Mouse (Mus musculus): ENCODE data around the gene Prph.
"Not testable (repeated sequence)": the region's sequence is repeated elsewhere in the genome, so short reads cannot be mapped to it uniquely, and the experiment has no call there.

Prph gene

DNA sequence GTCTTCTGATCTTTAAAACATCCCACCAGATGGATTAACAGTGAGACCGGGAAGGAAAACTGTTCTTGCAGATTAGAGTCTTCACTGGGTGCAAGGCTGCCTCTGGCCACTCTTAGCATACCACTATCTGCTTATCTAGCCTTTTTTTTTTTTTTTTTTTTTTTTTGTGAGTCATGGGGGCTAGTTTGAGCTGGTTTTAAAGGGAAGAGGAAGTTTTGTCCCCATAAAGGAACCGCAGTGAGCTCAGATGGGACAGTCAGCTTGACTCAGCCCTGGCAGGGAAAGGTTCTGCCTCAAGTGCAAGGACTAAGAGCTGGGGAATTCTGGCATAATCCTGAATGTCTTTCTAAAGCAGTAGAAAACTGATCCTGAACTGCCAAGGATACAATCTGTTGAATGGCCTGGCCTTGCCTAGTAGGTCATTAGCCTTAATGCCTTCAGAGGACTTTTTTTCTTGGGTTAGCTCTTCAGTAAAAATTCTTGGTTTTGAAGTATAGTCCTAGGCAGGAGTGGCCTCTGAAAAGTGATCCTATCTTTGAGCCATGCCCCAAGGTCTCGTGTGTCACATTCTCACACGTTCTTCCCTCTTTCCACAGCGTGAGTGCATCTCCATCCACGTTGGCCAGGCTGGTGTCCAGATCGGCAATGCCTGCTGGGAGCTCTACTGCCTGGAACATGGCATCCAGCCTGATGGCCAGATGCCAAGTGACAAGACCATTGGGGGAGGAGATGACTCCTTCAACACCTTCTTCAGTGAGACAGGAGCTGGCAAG, 21.3 kb upstream of the Prph start:
- DNase-seq, result no peak

DNA sequence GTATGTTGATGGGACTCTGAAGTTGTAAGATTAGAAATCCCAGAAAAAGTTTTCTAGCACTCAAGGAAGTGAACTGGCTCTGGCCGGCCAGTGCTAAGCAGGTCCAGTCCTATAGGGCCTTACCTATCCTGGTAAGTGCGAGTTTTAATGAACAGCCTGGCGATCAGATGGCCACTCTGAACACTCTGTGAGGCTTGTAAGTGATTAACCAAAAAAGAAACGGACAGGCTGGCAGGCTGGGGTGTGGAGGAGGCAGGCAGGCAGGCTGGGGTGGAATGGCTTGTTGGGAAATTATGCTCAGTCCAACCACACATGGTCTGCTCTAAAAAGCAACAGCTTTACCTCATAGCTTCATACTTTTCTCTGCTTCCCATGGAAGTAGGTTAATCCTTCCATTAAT, 19.5 kb upstream of the Prph start:
- peak; percentile 50 for DNase-seq

DNA sequence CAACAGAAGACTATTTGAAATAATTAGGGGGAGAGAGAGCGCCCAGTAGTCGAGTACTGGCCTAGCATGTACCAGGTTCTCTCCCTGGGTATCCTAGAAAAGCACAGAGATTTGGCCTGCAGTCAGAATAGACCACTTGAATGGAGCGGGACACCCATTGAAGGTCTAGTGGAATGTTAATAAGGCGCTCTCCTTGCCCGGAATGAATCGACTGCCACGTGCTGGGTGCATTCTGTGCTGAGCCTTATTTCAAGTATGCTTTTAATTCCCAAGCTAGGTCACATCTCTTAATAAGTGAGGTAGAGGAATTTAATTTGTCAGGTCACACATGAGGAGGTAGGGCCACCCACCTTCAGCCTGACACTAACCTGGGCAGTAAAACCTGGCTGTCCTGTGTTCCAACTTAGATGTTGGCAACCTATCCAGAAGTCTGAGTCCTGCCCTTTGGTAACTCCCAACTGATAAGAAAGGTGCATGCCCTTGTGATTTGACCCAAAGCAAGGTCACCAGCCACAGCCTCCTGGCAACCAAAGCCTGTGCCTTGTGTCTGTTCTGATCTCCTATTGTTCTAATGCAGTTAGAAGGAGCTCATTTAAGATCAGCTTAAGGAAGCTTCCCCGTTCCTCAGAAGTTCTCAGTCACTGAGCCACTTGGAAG, 18.6 kb upstream of the Prph start:
- no peak for DNase-seq

DNA sequence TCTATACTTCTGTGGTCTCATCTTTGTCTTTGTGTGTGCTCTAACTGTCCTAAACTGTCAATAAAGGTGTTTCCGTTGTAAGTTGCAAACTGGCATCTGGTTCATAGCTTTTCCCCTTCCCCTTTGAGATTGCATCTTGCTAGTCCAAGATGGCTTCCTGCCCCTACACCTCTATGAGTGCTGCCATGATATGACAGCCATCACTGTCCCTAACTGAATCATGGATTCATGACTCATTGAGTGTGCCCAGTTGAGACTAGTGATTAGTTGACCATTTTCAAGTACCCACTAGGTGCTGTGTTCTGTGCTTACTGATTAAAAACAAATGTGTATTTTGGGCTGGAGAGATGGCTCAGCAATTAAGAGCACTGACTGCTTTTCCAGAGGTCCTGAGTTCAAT, 16.9 kb upstream of the Prph start:
- no peak for DNase-seq

DNA sequence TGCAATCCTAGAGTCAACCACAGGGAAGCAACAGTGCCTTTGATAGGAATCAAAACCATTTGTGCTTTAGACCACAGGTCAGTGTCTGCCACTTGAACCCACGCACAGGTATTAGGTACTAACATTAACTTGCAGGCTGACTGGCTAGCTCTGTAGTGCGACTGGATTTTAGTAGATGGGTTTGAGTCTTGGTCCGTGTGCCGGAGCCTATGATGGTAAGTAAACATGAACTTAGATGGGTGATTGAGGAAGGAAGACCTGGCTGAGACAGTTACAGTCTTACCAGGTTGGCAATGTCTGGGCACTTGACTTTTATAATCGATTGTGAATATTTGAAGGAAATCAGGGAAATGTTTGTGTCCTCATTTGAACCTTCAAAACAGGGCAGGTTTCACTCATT, 16.2 kb upstream of the Prph start:
- DNase-seq, result no peak

DNA sequence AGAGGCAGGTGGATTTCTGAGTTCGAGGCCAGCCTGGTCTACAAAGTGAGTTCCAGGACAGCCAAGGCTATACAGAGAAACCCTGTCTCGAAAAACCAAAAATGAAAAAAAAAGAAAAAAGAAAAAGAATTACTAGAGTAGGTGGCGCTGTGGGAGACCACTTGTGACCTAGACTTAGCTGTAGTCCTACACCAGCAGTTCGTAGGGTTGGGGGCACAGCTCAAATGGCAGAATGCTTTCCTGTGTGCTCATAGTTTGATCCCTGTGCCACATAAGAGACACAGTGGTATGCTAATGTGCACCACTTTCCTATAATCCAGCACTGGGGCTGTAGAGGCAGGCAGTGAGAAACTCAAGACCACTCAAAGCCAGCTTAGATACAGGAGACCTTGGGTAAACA, 15.7 kb upstream of the Prph start:
- no peak for DNase-seq

DNA sequence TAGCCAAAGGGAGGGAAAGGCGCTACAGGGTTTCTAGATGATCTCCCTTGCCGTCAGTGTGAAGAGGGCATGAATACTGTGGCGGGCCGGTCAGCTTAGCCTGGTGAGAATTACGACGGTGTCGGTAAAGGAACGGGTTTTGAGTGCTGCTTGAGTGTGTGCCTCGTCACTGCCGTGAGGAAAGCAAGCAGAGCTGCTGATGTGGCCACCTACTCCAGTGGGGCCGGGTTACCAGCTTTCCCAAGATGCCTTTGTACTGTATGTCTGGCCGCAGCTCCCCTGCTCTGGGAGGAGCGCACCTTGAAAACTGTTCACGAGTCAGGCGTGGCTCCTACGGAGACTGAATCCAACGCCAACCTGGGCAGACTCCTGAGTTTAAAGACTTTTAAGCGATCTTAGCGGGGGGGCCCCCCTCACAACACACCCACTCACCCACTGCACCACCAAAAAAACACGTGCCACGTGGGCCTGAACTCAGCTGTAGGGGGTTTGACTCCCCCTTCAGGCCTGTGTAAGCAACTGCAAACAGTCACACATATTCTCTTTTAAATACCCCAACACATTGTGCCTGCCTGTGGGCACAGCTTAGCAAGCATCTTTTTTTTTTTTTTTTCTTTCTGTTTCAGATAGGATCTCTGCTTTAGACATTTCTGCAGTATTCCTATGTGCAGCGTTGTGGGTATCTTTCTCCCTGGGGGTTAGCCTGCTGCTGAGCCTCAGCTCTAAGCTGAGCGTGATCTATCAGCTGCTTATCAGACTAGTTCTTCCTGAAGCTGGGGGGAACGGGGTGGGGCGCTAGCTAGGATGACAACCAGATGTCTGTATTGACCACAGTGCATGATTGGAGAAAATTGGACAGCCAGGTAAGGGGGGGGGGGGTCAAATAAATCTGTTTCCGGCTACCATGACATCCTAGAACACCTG, 14.7 kb upstream of the Prph start:
- DNase-seq, result no peak

DNA sequence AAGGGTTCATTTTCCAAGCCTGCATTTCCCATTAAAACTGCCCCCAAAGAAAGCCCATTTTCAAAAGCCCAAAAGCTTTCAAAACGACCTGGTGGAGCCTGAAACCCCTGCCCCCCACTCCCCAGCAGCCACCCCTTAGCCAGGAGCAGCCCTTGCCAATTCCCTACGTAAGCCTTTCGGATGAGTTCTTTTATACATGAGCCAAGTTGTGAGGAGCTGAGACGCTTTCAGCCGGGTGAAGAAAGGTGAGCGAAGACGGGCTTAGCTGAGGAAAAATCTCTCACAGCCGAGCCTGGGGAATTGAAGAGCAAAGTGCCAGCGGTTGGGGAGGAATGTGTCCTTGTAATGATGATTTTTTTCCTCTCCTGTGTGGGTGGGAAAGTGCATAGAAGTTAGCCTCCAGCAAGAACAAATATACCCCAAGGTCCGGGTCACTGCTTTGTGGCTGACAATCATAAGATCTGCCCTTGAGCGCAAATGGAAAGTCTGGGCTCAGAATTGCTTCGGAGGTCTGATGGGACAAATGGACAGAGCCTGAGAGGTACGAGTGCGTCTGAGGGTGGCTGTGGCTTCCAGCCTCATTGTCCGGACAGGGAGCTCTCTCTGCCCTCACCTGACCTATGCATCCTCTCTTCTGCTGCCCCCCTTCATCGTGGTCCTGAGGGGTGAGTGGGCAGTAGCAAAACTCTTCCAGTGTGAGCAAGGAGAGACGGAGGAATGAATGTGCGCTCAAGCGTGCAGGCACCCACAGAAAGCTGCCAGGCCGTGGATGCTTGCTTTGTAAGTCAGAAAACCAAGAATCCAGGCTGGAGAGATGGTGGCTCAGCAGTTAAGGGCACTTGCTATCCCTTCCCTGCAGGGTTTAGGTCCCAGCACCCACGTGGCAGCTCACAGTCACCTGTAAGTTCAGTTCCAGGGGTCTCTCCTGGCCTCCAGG, 13.8 kb upstream of the Prph start:
- no peak for DNase-seq

DNA sequence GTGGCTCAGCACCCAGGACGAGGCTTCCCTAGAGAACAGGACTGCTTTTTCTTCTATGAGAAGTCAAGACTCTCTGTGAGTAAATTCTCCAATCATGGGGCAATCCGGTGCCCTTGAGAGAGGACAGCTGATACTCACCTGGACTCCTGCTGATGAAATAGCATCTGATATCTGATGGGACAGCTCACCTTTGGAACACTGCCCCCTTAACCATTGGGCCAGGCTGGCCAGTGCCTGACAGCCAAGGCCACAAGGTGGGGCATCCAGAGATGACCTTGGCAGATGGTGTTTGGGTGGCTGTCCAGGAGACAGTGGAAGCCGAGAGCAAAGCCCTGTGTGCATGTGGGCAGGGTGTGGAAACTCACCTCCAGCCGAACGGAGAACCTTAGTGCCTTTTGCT, 12.6 kb upstream of the Prph start:
- DNase-seq, result no peak

DNA sequence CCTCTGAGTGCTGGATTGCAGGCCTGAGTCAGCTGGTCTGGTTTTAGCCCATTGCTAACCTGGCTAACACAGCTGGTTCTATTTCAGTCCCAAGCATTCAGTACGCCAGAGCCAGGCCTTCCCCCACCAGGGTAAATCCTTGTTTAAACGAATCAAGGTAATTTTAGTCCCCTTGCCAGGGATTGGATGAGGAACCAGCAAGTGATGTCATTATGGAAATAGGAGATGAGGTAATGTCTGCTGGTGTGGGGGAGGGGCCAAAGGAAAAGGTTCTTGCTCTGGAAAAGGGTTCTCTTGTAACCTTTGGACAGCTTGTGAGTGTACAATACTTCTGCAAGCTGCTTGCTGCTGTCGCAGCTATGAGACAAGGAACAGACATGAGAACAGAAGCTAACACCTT, 10.1 kb upstream of the Prph start:
- no peak for DNase-seq

DNA sequence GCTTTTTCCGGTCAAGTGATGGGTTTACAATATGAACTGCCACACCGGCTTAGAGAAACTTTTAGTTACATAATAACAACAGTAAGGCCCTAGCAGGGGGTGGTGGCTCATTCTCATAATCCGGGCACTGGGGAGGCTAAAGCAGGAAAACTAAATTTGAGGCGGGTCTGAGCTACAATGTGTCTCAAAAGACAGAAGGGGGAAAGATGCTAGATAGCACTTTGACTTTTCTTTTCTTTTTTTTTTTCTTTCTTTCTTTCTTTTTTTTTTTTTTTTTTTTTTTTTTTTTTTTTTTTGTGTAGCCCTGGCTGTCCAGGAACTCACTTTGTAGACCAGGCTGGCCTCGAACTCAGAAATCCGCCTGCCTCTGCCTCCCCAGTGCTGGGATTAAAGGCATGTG, 9.2 kb upstream of the Prph start:
- DNase-seq, result not testable (repeated sequence)

DNA sequence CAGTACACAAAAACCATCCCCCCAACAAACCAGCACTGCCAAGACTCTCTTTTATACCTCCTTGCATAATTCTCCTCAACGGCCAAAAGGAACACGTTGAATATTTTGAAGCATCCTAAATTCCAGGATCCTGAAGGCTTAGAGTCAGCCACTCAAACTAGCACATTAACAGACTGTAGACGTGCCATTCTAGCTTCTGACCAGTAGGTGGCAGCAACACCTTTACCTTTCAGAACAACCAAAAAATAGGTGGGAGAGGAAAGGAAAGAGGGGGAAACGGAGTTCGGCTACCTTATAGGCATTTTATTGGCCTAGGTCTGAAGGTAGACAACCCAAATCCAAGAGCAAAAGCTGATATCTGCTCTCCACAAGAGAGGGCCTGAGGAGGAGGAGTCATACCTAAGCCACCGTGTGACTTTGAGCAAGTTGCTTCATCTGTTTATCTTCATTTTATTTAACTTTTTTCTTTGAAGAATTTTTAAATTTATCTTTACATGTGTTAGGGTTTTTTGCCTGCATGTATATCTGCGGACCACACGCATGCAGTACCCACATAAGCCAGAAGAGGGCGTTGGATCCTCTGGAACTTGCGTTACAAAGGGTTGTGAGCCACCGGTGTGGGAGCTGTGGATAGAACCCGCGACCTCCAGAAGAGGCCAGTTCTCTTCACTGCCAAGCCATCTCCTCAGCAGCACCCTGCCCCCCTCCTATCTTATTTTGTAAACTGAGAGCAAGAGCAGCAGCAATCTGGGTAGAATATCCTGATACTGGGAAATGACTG, 5.3 kb upstream of the Prph start:
- DNase-seq, result no peak

DNA sequence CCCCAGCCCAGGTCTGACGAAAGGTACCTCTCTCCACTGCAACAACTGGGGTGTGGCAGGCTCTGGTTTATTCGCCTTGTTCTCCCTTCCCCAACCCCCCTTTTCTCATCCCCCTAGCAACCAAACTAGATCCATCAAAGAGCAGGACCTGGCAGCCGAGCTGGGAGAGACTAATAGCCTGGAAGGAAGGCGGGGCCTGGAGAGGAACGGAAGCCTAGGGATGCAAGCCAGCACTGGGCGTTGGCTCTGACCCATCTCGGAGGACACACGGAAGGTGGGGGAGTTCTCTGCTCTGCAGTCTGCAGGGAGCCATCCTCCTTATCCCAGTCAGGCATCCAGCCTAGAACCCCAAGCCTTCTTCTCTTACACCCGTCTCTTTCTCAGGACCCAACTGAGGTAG, 1.6 kb upstream of the Prph start:
- DNase-seq, result no peak

DNA sequence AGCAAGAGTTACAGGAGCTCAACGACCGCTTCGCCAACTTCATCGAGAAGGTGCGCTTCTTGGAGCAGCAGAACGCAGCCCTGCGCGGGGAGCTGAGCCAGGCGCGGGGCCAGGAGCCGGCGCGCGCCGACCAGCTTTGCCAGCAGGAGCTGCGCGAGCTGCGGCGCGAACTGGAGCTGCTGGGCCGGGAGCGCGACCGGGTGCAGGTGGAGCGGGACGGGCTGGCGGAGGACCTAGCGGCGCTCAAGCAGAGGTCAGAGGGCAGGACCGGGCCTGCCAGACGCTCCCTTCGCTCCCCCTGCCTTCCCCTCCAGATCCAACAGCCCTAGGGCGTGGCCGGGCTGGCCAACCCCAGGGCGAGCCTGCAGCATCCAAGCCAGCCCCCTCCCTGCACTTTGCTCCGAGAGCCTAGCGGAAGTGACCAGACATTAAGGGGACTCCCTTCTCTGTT, 562 bp downstream of the Prph start:
- peak; percentile 52 for DNase-seq

DNA sequence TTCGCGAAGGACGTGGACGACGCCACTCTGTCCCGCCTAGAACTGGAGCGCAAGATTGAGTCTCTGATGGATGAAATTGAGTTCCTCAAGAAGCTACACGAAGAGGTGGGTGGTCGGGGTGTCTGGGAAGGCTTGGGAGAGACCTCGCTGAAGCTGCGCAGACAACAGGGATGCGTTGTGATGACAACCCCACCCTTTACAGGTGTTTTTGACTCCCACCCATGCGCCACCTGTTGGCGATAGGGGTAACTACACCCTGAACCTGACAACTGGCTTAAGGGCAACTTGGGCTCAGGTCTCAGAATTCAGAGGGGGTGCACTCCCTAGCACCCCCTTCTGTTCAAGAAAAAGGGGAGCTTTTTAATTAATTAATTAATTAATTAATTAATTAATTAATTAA, 1.4 kb downstream of the Prph start:
- no peak for DNase-seq

DNA sequence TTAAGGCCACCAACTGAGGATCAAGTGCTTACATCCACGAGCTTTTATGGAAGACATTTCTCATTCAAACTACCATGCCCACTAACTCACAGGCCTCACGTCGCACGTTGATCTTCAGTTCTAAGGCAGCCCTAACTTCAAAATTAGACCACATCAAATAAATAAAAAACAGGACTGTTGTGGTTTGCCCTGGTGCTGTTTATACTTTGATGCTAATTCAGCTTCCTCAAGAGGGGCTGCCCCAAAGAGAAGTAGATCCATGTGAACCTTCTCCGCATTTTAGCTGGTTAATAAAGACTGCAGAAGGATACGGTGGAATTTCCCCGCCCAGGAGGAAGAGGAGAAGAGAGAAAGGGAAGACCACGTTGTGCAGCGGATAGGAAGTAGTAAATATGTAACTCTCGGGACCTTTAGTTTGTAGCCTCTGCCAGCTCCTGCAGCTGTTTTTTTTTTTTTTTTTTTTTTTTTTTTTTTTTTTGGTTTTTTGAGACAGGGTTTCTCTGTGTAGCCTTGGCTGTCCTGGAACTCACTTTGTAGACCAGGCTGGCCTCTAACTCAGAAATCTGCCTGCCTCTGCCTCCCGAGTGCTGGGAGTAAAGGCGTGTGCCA, 10.7 kb downstream of the Prph start:
- no peak for DNase-seq

DNA sequence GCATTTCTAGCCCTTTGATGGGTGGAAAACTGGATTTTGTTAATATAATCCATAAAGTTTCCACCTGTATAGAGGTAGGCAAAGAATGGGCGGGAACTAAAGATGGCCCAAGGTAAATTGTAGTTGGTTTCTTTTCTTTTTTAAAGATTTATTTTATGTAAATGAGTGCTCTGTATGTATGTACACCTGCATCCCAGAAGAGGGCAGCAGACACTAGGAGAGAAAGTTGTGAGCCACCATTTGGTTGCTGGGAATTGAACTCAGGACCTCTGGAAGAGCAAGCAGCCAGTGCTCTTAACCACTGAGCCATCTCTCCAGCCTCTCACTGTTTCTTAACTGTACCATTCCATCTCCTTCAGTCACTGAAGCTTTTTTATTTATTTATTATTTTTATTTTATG, 17.0 kb downstream of the Prph start:
- DNase-seq, result no peak

DNA sequence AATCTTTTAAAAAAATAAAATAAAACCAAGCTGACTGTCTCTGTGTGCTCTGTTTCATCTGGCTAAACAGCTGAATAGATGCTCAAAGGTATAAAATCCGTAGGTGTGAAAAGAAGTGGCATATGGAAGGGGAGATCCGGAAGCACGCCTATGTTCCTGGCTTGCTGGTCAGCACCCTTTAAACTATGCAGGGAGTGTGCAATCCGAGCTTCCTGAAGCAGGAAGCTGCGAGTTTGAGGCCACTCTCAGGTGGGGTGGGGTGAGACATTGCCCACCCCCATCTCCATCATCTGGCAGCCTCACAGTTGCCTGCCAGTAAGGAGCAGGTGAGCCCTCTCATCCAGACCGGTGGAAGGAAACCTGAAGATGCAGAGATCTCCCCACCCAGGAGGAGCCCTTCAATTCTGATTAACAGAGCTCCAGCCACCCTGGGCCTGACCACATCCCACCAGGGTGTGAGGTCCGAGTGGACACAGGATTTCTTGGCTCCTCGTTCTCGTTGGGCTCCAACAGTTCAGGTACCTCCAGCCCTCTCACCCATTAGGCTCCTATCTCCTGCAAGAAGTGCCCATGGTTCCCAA, 19.1 kb downstream of the Prph start, which contains the start of gene Troap:
Troap (plus strand) TSS at position 557 of the 581 bp plus-strand sequence.
- DNase-seq, result no peak

DNA sequence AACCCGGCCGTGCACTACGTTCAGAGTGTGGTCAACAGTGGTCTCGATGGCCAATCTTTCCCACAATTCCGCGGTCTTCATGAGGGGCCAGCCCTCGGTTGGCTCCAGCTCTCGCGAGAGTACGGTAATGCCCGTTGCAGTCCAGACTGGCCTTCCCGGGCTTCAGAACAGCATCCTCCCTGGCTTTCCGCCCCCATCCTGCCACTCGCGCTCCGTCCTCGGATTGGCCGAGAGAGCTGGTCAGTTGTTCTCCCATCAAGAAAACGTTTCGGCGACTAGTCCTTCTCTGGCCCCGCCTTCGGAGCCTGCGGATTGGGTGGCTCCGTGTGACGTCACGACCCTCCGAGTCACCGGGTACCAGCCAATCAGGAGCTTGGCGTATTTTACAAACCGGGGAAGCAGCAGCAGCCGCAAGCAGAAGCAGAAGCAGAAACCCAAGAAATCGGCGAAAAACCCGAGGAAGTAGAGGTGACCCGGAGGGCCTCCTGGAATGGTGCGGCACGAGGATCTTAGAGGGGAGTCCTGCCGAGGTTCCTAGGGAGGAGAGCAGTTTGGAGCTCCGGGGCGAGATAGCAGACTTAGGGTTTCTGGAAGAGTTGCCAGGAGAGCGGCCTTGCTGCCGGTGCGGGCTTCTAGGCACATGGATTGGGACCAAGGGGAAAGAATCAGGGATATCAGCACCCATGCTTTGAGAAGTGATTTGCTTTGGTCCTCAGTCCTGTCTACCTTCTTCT, 19.8 kb downstream of the Prph start:
- peak; percentile 98 for DNase-seq

DNA sequence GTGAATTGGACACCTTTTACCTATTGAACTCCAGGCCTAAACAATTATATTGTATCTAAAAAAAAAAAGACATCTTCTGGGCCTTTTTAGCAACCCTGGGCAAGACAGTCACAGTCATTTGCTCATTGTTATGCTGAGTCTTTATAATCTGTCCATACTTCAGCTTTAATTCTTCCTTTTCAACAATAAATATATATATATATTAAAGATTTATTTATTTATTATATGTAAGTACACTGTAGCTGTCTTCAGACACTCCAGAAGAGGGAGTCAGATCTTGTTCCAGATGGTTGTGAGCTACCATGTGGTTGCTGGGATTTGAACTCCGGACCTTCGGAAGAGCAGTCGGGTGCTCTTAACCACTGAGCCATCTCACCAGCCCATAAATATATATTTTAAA, 21.0 kb downstream of the Prph start:
- DNase-seq, result not testable (repeated sequence)

Measured in right cerebral cortex, postnatal 25 days (tissue).